Mouse (Mus musculus): ENCODE data around the gene Anks1.

DNA sequence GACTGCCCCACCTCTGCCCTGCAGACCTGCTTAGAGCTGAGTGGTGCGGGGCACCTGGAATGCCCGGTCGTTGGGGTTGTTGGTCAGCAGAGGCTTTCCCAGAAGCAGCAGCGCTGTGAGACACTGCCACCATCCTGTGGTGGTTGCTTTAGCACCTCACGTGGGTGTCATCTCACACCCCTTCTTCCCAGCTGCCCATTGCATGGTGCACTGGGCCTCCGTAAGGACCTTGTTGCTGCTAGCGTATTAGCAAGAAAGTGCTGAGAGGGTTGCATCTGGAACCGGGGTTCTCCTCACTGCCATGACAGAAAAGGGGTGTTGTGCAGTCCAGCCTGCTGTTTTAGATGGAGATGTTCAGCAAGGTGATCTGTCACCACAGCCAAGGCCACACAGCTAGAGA is 97.1 kb downstream of the Anks1 start:
- no peak for TF ChIP-seq CTCF (IDR thresholded peaks at IDR 0.05; ENCODE audit: control insufficient read depth, insufficient read depth, insufficient replicate concordance, low read depth, low read length)
- no peak for TF ChIP-seq POLR2A (IDR thresholded peaks at IDR 0.05; ENCODE audit: control insufficient read depth, low read depth, low read length)
